Comparison of ENCODE assay signal across 8 mouse cellular contexts in genomic region chr11:69766872-69767624, GRCm38 (mm10). TPM values are rescaled to one million over a fixed set of nuclear protein-coding genes. Genes with fewer than 3 reads are reported as not detected.
DNase-seq lines count a peak whose midpoint lies in the region; ATAC-seq and TF ChIP-seq lines count a peak whose summit lies in the region.

No protein-coding gene starts in this region.

- no peaks in the 10 kb centered on the region for H3K36me3 ChIP-seq in heart, embryonic 14.5 days (ENCODE audit: control insufficient read depth, insufficient read depth, low read length)
- 0 out of 2 replicates have a peak, but pooled peaks cover 4% of the 10 kb centered on the region for H3K36me3 ChIP-seq in limb, embryonic 14.5 days (ENCODE audit: control insufficient read depth, insufficient read depth, low read length)
- no peaks in the 10 kb centered on the region for H3K36me3 ChIP-seq in neural tube, embryonic 14.5 days (ENCODE audit: control insufficient read depth, insufficient read depth, low read length)

- peaks cover 17 to 25% of the 10 kb centered on the region in 2 experiments for H3K4me1 ChIP-seq in heart, embryonic 14.5 days (ENCODE audit: control insufficient read depth in 2 of 2, insufficient read depth in 2 of 2, low read length in 2 of 2)
- H3K4me1 ChIP-seq in limb, embryonic 14.5 days (ENCODE audit: control insufficient read depth, insufficient read depth, low read length): peaks cover 24% of the 10 kb centered on the region
- peaks cover 13% of the 10 kb centered on the region for H3K4me1 ChIP-seq in neural tube, embryonic 14.5 days (ENCODE audit: control insufficient read depth, insufficient read depth, low read length)

- H3K9ac ChIP-seq in heart, embryonic 14.5 days (ENCODE audit: low read length): peak overlapping the region; percentile 99
- peak overlapping the region; percentile 94 for H3K9ac ChIP-seq in limb, embryonic 14.5 days (ENCODE audit: low read depth, low read length, severe bottlenecking)
- H3K9ac ChIP-seq in neural tube, embryonic 14.5 days (replicated peaks; ENCODE audit: low read depth, low read length): peak overlapping the region; percentile 98

- no peak for TF ChIP-seq POLR2A in limb, embryonic 14.5 days (IDR thresholded peaks at IDR 0.05; ENCODE audit: borderline replicate concordance, extremely low read depth, insufficient read depth, insufficient read length)

- no peaks in the 10 kb centered on the region for H3K27me3 ChIP-seq in heart, embryonic 14.5 days (ENCODE audit: control insufficient read depth, insufficient read depth, low read length)
- no peaks in the 10 kb centered on the region for H3K27me3 ChIP-seq in limb, embryonic 14.5 days (ENCODE audit: control insufficient read depth, insufficient read depth, low read length)
- H3K27me3 ChIP-seq in neural tube, embryonic 14.5 days (ENCODE audit: control insufficient read depth, insufficient read depth, low read length): no peaks in the 10 kb centered on the region

- WGBS in heart, embryonic 14.5 days: 45% methylated on average over 13 of the region's 13 CpGs
- 49% methylated on average over 13 of the region's 13 CpGs for WGBS in limb, embryonic 14.5 days
- WGBS in neural tube, embryonic 14.5 days: 67% methylated on average over 13 of the region's 13 CpGs

- H3K27ac ChIP-seq in heart, embryonic 14.5 days (replicated peaks in 1 of 2; ENCODE audit: control insufficient read depth in 1 of 2, insufficient read depth in 1 of 2, low read depth in 2 of 2, low read length in 2 of 2): peak overlapping the region; percentile 75 to 97
- H3K27ac ChIP-seq in limb, embryonic 14.5 days (replicated peaks; ENCODE audit: low read depth, low read length): peak overlapping the region; percentile 93; the same call in 1 of the 2 replicates
- H3K27ac ChIP-seq in neural tube, embryonic 14.5 days (ENCODE audit: low read depth, low read length): no peak overlapping the region; the same call in 1 of the 2 replicates

- H3K4me2 ChIP-seq in heart, embryonic 14.5 days (ENCODE audit: low read length): peak overlapping the region; percentile 80
- peak overlapping the region; percentile 81 for H3K4me2 ChIP-seq in limb, embryonic 14.5 days (replicated peaks; ENCODE audit: low read depth, low read length, severe bottlenecking)
- peak overlapping the region; percentile 58 for H3K4me2 ChIP-seq in neural tube, embryonic 14.5 days (ENCODE audit: low read depth, low read length)

- H3K4me3 ChIP-seq in heart, embryonic 14.5 days (ENCODE audit: control insufficient read depth in 1 of 2, insufficient read depth in 1 of 2, low read depth in 1 of 2, low read length in 2 of 2): peak overlapping the region; percentile 64 to 96
- H3K4me3 ChIP-seq in limb, embryonic 14.5 days (replicated peaks; ENCODE audit: low read length): peak overlapping the region; percentile 92
- H3K4me3 ChIP-seq in neural tube, embryonic 14.5 days (ENCODE audit: low read depth, low read length): peak overlapping the region; percentile 86

- ATAC-seq in heart, embryonic 14.5 days (ENCODE audit: insufficient number of reproducible peaks, insufficient read depth, low FRiP score, low read depth): no peak
- ATAC-seq in limb, embryonic 14.5 days (ENCODE audit: low FRiP score, low read depth): no peak
- ATAC-seq in neural tube, embryonic 14.5 days (ENCODE audit: low read depth): no peak

- no peaks in the 10 kb centered on the region for H3K9me3 ChIP-seq in heart, embryonic 14.5 days (ENCODE audit: control insufficient read depth, low read length)
- H3K9me3 ChIP-seq in limb, embryonic 14.5 days (ENCODE audit: control insufficient read depth, low read length): no peaks in the 10 kb centered on the region
- no peaks in the 10 kb centered on the region for H3K9me3 ChIP-seq in neural tube, embryonic 14.5 days (ENCODE audit: control insufficient read depth, low read length)

- DNase-seq in lung, adult 18-20 months: peak; percentile 46 to 54
- DNase-seq in lung, postnatal 10 days: no peak
- no peak for DNase-seq in limb, embryonic 14.5 days (ENCODE audit: low spot score)
- no peak for DNase-seq in testis, postnatal 14 days (ENCODE audit: low spot score)
- DNase-seq in right cerebral cortex, postnatal 14 days: no peak
- DNase-seq in cerebellum, postnatal 10 days: no peak

RNA-seq across cellular contexts. Expression of gene Zbtb4, which starts 1.3 kb away (rescaled TPM):
- 3.7 TPM in 2 replicates for polyA plus RNA-seq in heart, embryonic 14.5 days (2014; fragmentation: Nextera tagmentation; extraction: Ambion mirVana)
- 12.8 and 14.3 TPM in 2 replicates for polyA plus RNA-seq in limb, embryonic 14.5 days (2012; rRNA removed)
- 4.1 and 5.0 TPM in 2 replicates for polyA plus RNA-seq in limb, embryonic 14.5 days (2014; fragmentation: Nextera tagmentation; extraction: Ambion mirVana)
- polyA plus RNA-seq in neural tube, embryonic 14.5 days (2014; fragmentation: Nextera tagmentation; extraction: Ambion mirVana): 4.3 and 6.0 TPM in 2 replicates

RNA-seq across cellular contexts. Expression of gene Slc35g3, which starts 5.3 kb away (rescaled TPM):
- polyA plus RNA-seq in heart, embryonic 14.5 days (2014; fragmentation: Nextera tagmentation; extraction: Ambion mirVana): 0.13 TPM in 1 of 2 replicates, not detected in the other
- polyA plus RNA-seq in limb, embryonic 14.5 days (2012; rRNA removed): 0.14 and 0.23 TPM in 2 replicates
- polyA plus RNA-seq in limb, embryonic 14.5 days (2014; fragmentation: Nextera tagmentation; extraction: Ambion mirVana): 0.21 TPM in 1 of 2 replicates, not detected in the other
- polyA plus RNA-seq in neural tube, embryonic 14.5 days (2014; fragmentation: Nextera tagmentation; extraction: Ambion mirVana): not detected in 2 replicates

RNA-seq across cellular contexts. Expression of gene Polr2a, which starts 8.6 kb away (rescaled TPM):
- polyA plus RNA-seq in heart, embryonic 14.5 days (2014; fragmentation: Nextera tagmentation; extraction: Ambion mirVana): 19.9 and 20.1 TPM in 2 replicates
- 76.6 and 100 TPM in 2 replicates for polyA plus RNA-seq in limb, embryonic 14.5 days (2012; rRNA removed)
- 40.7 and 45.3 TPM in 2 replicates for polyA plus RNA-seq in limb, embryonic 14.5 days (2014; fragmentation: Nextera tagmentation; extraction: Ambion mirVana)
- polyA plus RNA-seq in neural tube, embryonic 14.5 days (2014; fragmentation: Nextera tagmentation; extraction: Ambion mirVana): 23.5 and 30.7 TPM in 2 replicates

RNA-seq across cellular contexts. Expression of gene Chrnb1, which starts 28.7 kb away (rescaled TPM):
- 5.5 and 5.8 TPM in 2 replicates for polyA plus RNA-seq in heart, embryonic 14.5 days (2014; fragmentation: Nextera tagmentation; extraction: Ambion mirVana)
- polyA plus RNA-seq in limb, embryonic 14.5 days (2012; rRNA removed): 69.4 and 81.0 TPM in 2 replicates
- polyA plus RNA-seq in limb, embryonic 14.5 days (2014; fragmentation: Nextera tagmentation; extraction: Ambion mirVana): 14.1 and 19.0 TPM in 2 replicates
- 0.78 and 1.3 TPM in 2 replicates for polyA plus RNA-seq in neural tube, embryonic 14.5 days (2014; fragmentation: Nextera tagmentation; extraction: Ambion mirVana)

RNA-seq across cellular contexts. Expression of gene Fgf11, which starts 34.6 kb away (rescaled TPM):
- polyA plus RNA-seq in heart, embryonic 14.5 days (2014; fragmentation: Nextera tagmentation; extraction: Ambion mirVana): 2.0 and 2.1 TPM in 2 replicates
- polyA plus RNA-seq in limb, embryonic 14.5 days (2012; rRNA removed): 17.2 and 17.5 TPM in 2 replicates
- polyA plus RNA-seq in limb, embryonic 14.5 days (2014; fragmentation: Nextera tagmentation; extraction: Ambion mirVana): 2.2 and 3.4 TPM in 2 replicates
- 6.4 and 9.1 TPM in 2 replicates for polyA plus RNA-seq in neural tube, embryonic 14.5 days (2014; fragmentation: Nextera tagmentation; extraction: Ambion mirVana)

Comparison
In these comparisons a context has a peak if more than half of its experiments do, and no peak if none do; other contexts are left out.
1. DNase-seq: peak in lung, adult 18-20 months (2 of 2); none in lung, postnatal 10 days (single experiment), limb, embryonic 14.5 days (single experiment), testis, postnatal 14 days (single experiment), right cerebral cortex, postnatal 14 days (single experiment) and cerebellum, postnatal 10 days (0 of 2).
2. Peak in every context shown above with its lines, with median percentiles within 50 percentile points of each other: H3K4me2 ChIP-seq, H3K4me3 ChIP-seq and H3K9ac ChIP-seq.